Mouse (Mus musculus): Measurements from ENCODE around the gene Gtf2a1. TPM values are rescaled to one million over a fixed set of nuclear protein-coding genes. Genes with fewer than 3 reads are reported as not detected.

Gene Gtf2a1
- polyA plus RNA-seq, 1 experiment from 2014 or later, result 26.9 TPM

DNA sequence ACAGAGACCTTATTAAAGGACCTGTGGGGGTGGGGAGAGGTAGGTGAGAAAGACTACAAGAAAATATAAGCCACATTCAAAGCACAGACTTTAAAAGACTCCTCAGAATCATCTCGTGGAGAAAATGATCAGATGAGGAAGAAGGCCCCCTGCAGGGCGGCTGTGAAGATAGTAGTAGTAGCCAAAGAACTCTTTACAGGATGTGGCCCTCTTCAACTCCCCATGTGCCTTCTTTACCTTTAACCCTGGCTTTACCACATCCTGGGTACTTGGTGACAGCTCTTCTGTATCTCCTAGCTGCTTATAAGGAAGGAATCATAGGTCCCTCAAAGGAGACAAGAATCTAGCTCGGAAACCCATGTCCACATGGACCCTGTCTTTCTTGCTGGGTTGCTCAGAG lies 66.7 kb downstream of the Gtf2a1 start:
- no peaks in the 10 kb centered on the region for H3K4me1 ChIP-seq (ENCODE audit: control insufficient read depth, insufficient read depth, low read length)
- WGBS, result 64% methylated on average over 3 of the region's 3 CpGs
- no peak overlapping the region for H3K9ac ChIP-seq (ENCODE audit: low read depth, low read length)

DNA sequence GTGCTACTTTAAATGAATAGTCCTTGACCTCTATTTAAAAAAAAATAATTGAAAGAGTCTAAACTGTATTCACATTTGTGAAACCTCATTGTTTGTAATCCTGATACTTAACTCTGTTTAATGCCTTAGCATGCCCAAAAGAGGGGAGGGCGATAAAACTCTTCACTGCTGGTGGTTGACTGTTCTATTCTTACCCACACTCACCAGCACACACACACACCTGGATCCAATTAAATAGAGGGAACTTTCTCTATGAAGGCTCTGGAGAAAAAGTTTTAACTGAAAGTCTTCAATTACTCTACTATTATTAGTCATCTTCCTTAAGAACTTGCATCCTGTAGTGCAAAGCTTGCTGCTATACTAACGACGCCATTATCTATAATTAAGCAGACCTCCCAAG lies 72.5 kb downstream of the Gtf2a1 start:
- Histone ChIP-seq H3K4me3 (ENCODE audit: low read depth, low read length) (no peak overlapping the region), H3K27ac (replicated peaks; ENCODE audit: low read depth, low read length) (no peak overlapping the region), H3K4me1 (ENCODE audit: control insufficient read depth, insufficient read depth, low read length) (0 out of 2 replicates have a peak, but pooled peaks cover 3% of the 10 kb centered on the region), H3K36me3 (ENCODE audit: control insufficient read depth, insufficient read depth, low read length) (no peaks in the 10 kb centered on the region), H3K9ac (ENCODE audit: low read depth, low read length) (no peak overlapping the region), H3K4me2 (ENCODE audit: low read depth, low read length) (no peak overlapping the region), H3K27me3 (replicated peaks; ENCODE audit: control insufficient read depth, insufficient read depth, low read length) (no peaks in the 10 kb centered on the region), H3K9me3 (ENCODE audit: control insufficient read depth, low read length) (no peaks in the 10 kb centered on the region)
- 20% methylated on average over 3 of the region's 3 CpGs for WGBS
- peak; percentile 76 for ATAC-seq (ENCODE audit: low read depth)
- peak; percentile 38 for DNase-seq (ENCODE audit: low spot score)

More for the DNA sequence above, 66.7 kb downstream of the Gtf2a1 start:
- no peak overlapping the region for H3K4me3 ChIP-seq (ENCODE audit: low read depth, low read length)
- no peak overlapping the region for H3K27ac ChIP-seq (replicated peaks; ENCODE audit: low read depth, low read length)
- ATAC-seq (ENCODE audit: low read depth), result no peak
- no peaks in the 10 kb centered on the region for H3K27me3 ChIP-seq (replicated peaks; ENCODE audit: control insufficient read depth, insufficient read depth, low read length)
- no peak overlapping the region for H3K4me2 ChIP-seq (ENCODE audit: low read depth, low read length)
- no peaks in the 10 kb centered on the region for H3K9me3 ChIP-seq (ENCODE audit: control insufficient read depth, low read length)
- DNase-seq (ENCODE audit: low spot score), result no peak
- H3K36me3 ChIP-seq (ENCODE audit: control insufficient read depth, insufficient read depth, low read length), result no peaks in the 10 kb centered on the region

DNA sequence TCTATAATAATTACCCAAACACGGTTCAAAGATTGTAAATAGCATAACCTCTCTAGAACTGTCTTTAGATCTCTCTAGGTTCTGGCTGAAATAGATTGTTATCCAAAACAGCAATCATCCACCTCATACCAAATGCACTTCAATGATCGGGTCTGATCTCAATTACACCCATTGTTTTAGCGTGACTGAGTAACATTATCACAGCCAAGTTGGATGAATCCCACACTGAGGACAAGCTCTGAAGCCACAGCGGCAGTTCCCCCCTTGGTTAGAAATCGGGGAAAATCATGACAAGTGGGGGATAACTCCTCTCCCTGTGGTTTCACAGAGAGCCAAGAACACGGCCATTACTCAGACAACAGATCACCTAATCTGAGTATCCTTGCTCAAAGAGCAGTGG lies 76.3 kb downstream of the Gtf2a1 start:
- 56% methylated on average over 6 of the region's 6 CpGs for WGBS

DNA sequence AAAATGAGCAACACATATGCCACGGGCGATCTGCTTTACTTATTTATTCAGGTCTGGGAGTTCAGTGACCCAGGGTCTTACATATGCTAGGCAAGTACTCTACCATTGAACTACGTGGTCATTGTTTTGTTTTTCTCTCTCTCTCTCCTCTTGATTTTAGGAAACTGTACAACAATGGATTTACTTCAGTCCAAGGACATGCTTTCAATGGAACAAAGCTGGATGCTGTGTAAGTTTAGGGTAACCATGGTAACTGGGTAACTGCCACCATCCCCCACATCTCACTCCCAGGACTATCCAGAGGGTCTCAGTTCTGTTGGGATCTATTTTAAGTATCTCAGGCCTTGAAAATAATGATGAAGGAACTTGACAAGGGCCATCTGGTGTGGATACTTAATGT lies 78.5 kb downstream of the Gtf2a1 start:
- H3K27me3 ChIP-seq (replicated peaks; ENCODE audit: control insufficient read depth, insufficient read depth, low read length), result no peaks in the 10 kb centered on the region
- 65% methylated on average over 3 of the region's 3 CpGs for WGBS
- H3K9ac ChIP-seq (ENCODE audit: low read depth, low read length), result no peak overlapping the region
- no peaks in the 10 kb centered on the region for H3K4me1 ChIP-seq (ENCODE audit: control insufficient read depth, insufficient read depth, low read length)
- no peak overlapping the region for H3K4me2 ChIP-seq (ENCODE audit: low read depth, low read length)
- H3K27ac ChIP-seq (replicated peaks; ENCODE audit: low read depth, low read length), result no peak overlapping the region
- no peak for ATAC-seq (ENCODE audit: low read depth)
- H3K9me3 ChIP-seq (ENCODE audit: control insufficient read depth, low read length), result no peaks in the 10 kb centered on the region
- H3K4me3 ChIP-seq (ENCODE audit: low read depth, low read length), result no peak overlapping the region
- H3K36me3 ChIP-seq (ENCODE audit: control insufficient read depth, insufficient read depth, low read length), result no peaks in the 10 kb centered on the region
- DNase-seq (ENCODE audit: low spot score), result no peak

More for the DNA sequence above, 76.3 kb downstream of the Gtf2a1 start:
- ATAC-seq (ENCODE audit: low read depth) (no peak), DNase-seq (ENCODE audit: low spot score) (no peak)
- no peaks in the 10 kb centered on the region for H3K36me3 ChIP-seq (ENCODE audit: control insufficient read depth, insufficient read depth, low read length)
- H3K27ac ChIP-seq (replicated peaks; ENCODE audit: low read depth, low read length), result no peak overlapping the region
- H3K9ac ChIP-seq (ENCODE audit: low read depth, low read length), result no peak overlapping the region
- H3K27me3 ChIP-seq (replicated peaks; ENCODE audit: control insufficient read depth, insufficient read depth, low read length), result no peaks in the 10 kb centered on the region
- no peak overlapping the region for H3K4me3 ChIP-seq (ENCODE audit: low read depth, low read length)
- H3K4me1 ChIP-seq (ENCODE audit: control insufficient read depth, insufficient read depth, low read length), result 0 out of 2 replicates have a peak, but pooled peaks cover 3% of the 10 kb centered on the region
- no peaks in the 10 kb centered on the region for H3K9me3 ChIP-seq (ENCODE audit: control insufficient read depth, low read length)
- H3K4me2 ChIP-seq (ENCODE audit: low read depth, low read length), result no peak overlapping the region

Other genes with a start within 250 kb of the Gtf2a1 start
- gene Cep128, start 206.1 kb downstream of the Gtf2a1 start, polyA plus RNA-seq (2014; fragmentation: Nextera tagmentation; extraction: Ambion mirVana), result 8.2 and 9.6 TPM in 2 replicates
- gene Tshr, start 205.9 kb downstream of the Gtf2a1 start, polyA plus RNA-seq (2014; fragmentation: Nextera tagmentation; extraction: Ambion mirVana), result 0.63 and 0.64 TPM in 2 replicates
- 10.3 and 10.5 TPM in 2 replicates for gene Ston2, start 197.9 kb upstream of the Gtf2a1 start, polyA plus RNA-seq (2014; fragmentation: Nextera tagmentation; extraction: Ambion mirVana)